Mouse (Mus musculus) cortical plate, adult 2 months (tissue): ENCODE data around the gene Izumo1r.

Source experiments
- CTCF ChIP-seq: fragments of 200-500 bp; IDR thresholded peaks from 2 replicates; pipeline ENCODE4 v1.5.1; 2011; ENCODE audit warnings: mild to moderate bottlenecking, control low read depth, low read length; ENCODE audit not compliant: insufficient read depth; ENCODE audit errors: extremely low read depth
- POLR2A ChIP-seq: fragments of 200-500 bp; IDR thresholded peaks from 2 replicates; pipeline ENCODE4 v1.6.1; 2011; ENCODE audit warnings: mild to moderate bottlenecking, low read length, control low read depth; ENCODE audit not compliant: insufficient read depth; ENCODE audit errors: extremely low read depth

- TF ChIP-seq CTCF = no peak
- TF ChIP-seq POLR2A = no peak
Measured at GRCm38 (mm10) chr9:14931943-14932342, 28.2 kb upstream of the Izumo1r start.
